Mouse (Mus musculus) ES-CJ7 (cell line): ENCODE measurements around the gene Vstm2l.
A peak's percentile ranks its signal among the peaks of the same experiment; 100 is the strongest.

ENCODE experiments used
- DNase-seq: peaks from one replicate; pipeline ENCODE4 v3.0.0; 2011; ENCODE audit warnings: low read depth, low spot score

The Vstm2l gene

DNA sequence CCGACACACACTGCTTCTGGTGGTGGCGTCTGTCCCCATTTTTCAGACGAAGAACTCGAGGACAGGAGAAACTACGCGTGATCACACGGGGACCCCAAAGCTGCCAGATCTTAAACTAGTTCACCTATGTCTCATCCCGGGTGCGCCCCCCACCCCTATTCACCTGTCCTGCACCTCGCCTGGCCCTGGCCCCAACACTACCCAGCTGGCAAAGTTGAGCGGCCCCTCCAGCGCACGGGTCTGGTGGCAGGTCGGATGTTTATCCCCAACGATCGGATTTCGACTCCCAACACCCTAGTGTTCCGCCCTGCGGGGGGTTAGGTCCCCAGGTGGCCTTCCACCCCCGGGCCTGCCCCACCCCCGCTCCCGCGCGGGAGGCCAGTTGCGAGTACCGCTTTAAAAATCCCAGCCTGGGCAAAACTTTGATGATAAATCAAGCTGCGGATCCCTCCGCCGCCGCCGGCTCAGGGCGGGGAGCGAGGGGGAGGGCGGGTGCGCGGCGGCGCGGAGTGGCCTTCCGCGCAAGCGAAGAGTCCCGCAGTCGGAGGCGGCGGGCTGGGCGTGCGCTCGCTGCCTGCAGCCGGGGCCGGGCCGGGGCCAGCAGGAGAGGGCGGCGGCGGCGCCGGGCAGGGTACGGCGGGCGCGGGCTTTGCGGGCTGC, at the start of gene Vstm2l:
Gene Vstm2l (plus strand): TSS at position 549 of the 660 bp plus-strand sequence.
- peak; percentile 58 for DNase-seq

DNA sequence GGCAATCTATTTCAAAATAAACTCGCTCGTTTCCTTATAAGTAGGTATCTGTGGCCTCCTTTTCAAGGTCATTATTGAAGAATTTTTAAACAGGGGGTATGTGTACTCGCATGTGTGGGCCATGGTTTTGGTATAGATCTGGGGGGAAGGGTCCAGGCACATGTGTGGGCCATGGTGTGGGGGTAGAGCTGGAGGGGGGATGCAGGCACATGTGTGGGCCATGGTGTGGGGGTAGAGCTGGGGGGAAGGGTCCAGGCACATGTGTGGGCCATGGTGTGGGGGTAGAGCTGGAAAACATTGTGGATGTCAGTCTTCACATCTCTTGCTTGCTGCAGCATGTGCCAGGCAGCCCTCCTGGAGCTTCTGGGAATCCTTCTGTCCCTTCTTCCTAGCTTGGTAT, 47.3 kb upstream of the Vstm2l start:
- no peak for DNase-seq

DNA sequence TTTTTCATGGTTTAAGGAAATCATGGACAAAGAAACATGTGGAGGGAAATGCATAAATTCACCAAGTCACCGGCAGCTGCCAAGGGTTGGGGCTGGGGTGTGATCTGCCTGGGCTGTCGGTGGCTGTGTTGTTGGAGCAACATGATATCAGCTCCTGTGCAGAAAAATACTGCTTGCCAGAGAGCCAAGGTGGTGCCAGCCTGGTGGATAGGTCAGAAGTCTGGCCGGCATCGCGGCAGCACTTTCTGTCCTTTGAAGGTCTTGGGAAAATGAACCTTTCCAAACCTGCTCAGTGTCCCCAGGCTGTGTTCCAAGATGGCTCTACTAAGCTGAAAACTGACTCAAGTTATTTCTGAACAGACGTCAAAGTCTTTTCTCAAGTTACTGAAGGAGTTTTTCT, 44.2 kb upstream of the Vstm2l start:
- no peak for DNase-seq

DNA sequence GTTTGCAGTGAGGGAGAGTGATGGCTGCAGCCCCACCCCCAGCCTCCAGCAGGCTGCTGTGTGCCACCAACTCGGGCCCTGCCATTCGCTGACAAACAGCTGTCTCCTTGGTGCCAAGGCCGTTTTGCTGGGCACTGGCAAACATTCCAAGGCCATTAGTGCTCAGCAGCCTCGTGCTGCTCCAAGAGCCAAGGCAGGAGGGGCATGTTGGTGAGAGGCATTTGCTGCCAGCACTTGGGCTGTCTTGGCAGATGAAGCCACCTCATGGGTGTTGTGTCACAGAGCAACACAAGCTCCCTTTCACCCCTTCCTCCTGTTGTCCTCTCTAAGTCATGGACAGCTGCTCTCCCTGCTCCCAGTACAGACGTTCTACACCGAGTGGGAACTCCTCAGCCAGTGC, 41.2 kb upstream of the Vstm2l start:
- DNase-seq, result no peak

DNA sequence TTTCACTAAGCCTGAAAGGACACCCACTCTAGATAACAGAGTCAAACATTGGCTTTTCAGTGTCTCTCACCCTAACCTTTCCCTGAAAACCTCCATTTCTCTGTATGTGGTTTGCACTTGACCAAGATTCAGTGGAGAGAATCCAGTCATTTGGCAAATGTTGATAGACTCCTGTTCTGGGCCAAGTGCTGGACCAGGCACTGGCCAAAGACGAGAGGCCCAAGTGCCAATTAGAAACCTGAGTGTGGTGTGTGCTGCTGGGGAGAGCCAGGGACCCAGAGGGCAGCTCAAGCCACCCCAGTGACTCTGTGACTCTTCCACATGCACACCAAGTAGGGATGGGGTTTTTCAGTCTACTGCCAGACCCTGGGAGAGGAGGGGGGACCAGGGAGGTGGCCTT, 40.8 kb upstream of the Vstm2l start:
- no peak for DNase-seq

DNA sequence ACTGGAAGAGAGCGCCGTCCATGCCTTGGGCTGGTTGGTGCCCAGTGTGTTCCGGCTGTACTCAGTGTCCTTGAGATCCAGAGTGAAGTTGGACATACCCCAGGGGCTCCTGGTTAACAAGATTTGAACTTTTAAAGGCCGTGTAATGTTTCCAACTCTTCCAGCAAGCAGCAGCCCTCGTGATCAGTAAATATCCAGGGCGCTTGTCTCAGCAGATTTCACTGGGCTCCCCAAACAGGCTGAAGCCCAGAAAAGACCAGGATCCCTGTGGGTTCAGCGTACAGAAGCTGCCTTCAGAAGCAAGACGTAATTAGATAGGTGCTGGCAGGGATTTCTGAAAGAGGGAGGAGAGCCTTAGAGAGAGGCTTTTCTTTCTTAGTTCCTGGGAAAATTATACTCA, 39.3 kb upstream of the Vstm2l start:
- no peak for DNase-seq

DNA sequence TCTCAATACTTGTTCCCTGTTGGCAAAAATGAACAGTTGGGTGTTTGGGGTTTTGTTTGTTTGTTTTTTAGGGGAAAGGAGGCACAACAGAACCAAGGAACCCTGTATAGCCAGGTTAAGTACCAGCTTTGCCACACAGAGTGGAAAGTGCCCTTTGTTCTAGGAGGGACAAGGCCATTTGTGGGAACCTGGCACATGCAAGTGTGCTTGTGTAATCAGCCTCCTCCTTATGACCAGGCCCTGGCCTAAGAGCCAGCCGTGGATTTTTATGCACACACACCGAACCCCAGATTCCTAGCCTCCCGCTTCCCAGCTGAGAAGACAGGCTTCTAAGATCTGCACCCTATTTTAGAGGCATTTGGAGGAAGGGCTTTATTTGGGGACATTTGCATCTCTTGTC, 37.1 kb upstream of the Vstm2l start:
- DNase-seq, result no peak

DNA sequence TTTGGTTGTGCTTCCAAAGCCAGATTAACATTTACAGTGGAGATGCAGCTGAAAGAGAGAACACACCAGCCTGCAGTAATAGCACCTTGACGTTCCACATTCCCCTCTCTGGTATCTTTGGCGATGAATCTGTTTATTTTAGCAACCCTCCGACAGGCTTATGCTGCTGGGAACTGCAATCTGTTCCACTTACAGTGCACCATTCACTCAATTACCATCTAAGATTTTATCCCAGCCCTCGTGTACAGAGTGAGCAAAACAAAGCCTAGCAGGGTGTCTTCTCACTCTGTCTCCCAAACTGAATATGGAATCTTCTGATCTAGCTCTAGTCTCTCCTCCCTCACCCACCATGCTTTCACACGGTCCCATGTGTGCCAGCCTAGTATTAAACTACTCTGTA, 36.5 kb upstream of the Vstm2l start:
- DNase-seq, result no peak

DNA sequence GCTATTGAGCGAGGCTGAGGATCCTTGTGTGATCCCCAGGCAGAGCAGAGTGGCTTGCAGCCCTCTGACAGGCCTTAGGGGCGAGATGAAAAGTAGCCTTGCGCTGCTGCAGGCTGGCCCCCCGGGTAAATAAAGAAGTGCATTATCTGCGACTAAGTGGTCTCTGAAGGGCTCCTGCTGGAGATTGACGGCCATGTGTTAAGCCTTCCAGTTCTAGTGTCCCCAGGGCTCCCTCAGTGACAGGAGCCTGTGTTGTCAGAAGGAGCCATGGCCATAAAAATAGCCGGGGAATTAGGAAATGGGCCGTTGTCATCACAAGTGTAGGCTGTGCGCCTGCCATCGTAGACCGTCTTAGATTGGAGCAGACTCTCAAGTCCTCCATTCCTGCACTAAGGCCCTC, 32.5 kb upstream of the Vstm2l start:
- no peak for DNase-seq

DNA sequence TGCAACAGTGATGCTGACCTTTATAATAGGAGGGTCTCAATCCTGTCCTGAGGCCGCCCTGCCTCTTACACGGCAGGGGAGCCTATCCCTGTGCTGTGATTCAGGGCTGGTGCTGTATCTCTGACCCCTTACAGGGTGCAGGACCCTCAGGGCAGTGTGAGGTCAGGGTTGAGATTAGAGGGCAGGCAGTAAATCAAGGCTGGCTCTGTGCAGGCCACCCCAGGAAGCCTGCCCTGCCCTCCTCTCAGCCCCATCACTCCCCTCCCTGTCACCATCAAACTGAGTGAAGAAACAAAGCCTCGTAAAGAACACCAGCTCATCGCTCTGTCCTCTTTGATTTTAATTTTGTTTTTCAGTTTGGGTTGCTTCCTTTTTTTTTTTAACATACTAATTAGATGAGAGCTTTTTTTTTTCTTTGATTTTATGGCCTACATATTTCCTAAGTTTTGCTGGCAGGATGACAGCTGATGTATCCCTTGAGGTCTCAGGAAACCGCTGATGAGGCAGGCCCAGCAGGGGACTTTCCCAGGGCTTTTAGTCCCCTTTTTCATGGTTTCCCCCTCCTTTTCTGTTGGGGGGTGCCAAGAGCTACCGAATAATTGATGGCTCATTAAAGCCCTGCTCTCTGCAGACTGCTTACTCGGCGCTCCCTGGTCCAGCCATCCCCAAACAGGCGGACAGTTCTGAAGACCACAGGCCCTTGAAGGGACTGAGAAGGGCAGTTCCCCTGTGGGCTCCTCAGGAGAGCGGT, 27.0 kb upstream of the Vstm2l start:
- DNase-seq, result no peak

DNA sequence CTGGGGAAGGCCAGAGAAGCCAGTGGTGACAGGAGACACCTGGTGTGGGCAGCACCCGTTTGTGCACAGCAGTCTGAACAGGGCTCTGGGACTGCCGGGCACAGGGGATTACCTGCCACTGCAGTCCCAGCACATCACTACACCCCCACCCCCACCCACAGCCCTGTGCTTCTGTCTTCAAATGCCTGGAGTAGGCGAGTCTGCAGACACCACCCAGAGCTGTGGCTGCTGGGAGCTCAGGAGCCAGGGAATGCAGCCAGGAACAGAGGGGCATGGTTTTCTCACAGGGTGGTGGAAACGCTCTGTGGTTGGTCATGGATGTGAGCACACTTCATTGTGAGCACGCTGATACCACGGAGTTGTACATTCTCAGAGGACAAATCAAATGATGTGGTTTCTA, 23.3 kb upstream of the Vstm2l start:
- no peak for DNase-seq

DNA sequence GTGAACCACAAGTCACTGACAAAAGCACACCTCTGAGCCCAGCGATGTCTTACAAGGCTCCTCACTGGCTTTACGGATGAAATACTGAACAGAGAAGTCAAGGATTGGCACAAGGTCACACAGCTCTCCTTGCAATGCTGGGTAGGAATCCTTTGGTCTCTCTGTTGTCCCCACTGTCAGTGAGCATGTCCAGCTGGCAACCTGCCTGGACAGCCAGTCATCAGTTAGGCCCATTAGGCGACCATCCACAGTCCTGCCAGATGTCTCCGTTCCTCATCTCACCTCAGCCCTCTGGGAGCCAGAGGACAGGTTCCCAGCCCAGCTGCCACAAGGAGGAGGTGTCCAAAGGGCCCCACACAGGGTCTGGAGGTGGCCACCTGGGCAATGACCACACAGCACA, 17.3 kb upstream of the Vstm2l start:
- no peak for DNase-seq

DNA sequence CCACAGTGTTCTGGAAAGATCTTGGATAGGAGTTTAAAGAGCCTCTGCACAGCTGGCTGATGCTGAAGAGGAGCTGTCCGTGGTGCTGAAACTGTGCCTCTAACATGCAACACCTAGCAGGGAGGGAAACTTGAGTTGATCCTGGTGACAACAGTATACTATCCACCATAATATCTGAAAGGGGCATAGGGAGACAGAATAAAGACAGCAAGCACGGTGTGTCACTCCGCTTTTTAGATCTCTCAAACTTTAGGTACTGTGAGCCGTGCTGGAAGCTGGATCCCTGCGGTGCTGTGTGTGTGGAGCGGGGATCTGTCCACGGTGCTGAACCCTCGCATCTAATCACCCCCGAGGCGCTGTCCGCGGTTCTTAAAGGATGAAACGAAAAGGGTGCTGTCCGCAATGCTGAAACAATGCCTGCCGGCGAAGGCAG, 1.2 kb upstream of the Vstm2l start:
- peak; percentile 88 for DNase-seq

DNA sequence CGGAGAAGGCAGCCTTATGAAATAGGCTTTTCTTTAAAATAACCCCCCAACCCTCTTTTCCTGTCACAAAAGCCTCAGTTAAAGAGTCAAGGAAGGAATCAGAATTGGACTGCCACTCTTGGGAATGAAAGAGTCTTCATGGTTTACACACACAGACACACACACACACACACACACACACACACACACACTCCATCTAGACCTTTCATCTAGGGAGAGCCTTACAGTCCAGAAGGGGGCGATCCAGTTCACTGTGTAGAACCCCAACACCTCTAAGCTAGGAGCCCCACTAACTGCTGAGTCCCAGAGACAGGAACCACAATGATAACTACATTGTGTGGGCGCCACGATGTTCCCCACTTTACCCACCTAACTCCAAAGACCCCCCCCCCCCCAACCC, 748 bp upstream of the Vstm2l start:
- peak; percentile 55 for DNase-seq

DNA sequence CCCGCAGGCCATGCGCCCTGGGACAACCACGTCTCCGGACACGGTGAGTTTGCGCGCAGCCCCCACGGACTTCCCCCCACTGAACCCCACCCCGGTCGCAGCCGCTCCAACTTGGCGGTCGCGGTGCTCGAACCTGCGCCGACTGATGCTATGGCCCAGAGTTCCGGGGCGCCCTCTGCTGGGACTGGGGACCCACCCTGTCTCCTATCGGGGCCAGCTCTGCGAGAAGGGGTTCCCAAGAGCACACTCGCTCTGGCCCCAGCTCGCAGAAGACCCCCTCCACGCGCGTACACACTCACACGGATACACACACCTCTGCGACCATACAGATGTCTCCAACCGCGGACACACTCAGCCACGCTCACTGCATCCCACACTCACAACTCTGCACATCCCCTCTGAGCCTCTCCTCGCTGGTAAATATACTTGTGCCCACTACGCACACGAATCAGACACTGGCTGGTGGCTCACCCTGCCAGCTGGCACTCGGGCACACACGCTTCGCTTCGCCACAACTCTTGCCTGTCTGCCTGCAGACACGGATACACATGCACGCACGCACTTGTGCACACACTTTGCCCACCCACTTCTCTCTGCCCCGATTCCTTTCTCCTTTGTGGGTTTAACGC, 550 bp downstream of the Vstm2l start:
- DNase-seq, result no peak

DNA sequence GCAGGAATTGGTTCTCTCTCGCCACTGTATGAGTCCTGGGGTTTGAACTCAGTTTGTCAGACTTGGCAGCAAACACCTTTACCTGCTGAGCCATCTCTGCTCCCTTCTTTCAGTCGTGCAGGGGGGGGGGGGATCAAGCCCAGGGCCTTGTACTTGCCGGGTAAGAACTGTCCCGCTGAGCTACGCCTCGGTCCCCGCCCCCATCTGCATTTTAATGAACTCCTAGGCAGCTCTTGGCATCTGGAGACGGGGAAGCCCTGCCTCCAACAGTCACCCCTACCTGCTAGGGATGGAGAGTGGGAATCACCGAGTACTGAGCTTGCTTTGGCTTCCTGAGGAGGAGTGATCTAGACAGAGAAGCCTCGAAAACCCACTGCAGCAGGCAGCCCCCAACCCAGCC, 4.1 kb downstream of the Vstm2l start:
- peak; percentile 78 for DNase-seq

DNA sequence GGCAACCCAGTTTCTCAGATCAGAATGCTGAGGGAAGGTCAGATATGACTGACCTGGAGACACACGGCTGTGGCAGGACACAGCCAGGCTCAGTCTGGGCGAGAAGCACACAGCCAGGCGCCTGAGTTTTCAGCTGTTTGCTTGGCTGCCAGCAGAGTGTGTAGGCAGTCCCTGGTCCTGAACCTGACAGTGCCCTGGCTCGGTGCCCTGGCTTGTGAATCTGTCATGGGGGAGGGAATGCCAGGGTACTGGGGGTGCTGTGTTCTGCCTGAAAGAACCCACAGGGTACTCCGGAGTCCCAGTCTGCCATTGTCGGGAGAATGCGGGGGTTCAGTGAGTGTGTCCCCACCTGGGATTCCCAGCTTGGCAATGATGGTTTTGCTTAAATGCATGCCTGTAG, 7.1 kb downstream of the Vstm2l start:
- no peak for DNase-seq

DNA sequence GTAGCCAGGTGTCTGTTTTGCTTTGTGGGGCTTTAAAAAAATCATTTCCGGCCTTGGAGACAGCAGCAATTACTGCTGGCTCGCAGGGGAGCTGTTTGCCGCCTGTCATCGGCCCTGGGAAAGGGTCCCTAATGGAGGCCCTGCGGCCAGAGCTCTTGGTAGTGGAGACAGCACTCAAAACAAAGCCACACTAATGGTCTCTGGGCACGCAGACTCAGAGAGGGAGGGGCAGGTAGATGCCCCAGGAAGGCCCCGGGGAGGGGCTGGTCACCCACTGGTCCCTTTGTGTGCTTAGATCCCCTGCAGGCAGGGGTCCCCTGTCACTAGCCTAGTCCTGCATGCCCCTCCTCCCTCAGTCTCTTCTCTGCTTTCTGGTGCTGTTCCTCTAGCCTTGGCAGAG, 9.0 kb downstream of the Vstm2l start:
- no peak for DNase-seq

DNA sequence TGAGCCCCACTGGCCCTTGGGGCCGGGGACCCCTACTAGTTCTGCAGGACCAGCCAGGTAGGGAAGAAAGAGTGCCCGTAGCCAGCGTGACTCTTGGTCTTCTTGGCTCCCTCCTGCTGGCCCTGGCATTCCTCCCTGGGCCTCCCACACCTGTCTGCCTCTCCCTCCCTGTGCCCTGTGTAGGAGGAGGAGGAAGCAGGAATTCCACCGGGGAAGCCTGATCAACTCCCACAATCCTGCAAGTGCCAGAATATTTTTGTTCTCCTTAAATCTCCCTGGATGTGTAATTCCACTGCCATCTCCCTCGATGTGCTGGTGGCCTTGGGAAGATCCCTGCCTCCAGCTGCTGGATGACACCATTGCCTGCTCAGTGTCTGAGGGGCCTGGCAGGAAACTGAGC, 10.1 kb downstream of the Vstm2l start:
- DNase-seq, result no peak

DNA sequence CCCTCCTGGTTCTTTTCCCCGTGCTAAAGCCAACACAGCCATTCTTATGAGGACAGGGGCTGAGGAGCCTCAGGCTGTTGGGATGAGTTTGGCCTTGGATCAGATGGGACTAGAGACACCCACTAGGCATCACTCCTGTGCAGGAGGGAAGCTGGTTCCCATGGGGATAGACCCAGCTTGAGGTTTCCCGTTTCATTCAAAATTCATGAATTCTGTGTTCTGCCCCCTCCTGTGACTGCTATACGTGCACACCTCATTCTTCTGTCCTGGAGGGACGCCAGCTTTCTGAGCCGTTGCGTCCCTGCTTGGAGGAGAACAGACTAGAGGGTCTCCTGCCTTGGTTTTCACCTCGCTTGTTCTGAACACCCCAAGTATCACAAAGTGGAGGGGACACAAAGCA, 12.0 kb downstream of the Vstm2l start:
- no peak for DNase-seq

DNA sequence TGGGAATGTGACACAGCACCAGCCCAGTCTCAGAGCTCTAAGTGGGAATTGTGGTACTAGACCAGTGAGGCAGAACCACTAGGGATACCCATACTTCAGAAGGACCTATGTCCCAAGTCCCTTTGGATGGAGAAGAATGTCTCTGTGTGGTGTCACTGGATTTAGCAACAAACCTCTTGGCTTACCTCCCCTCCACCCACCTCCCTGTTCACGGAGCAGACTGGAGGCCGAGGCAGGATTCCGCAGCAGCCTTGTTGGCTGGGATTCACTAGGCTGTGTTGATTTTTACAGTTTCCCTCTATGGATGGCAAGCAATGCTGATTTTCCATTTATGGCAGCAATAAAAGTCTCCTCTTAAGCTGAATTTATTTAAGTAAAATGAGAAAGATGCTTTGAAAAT, 12.5 kb downstream of the Vstm2l start:
- no peak for DNase-seq

DNA sequence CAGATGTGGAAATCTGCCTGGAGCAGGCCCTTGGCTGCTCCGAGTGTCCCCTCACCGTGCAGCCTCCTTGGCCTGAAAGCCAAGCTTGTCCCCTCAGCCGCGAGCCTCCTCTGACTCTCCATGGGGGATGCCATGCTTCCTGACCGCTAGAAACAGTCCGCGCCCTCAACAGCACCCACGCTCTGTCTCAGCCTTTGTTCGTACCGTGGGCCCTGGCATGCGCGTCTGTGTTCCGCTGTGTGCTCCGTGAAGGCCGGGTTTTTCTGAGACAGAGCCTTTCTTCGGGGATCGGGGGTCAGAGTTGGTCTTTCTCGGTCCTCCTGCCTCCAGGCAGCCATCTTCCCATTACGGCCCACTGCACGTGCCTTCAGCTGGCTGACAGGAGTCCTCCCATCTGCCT, 12.9 kb downstream of the Vstm2l start:
- no peak for DNase-seq

DNA sequence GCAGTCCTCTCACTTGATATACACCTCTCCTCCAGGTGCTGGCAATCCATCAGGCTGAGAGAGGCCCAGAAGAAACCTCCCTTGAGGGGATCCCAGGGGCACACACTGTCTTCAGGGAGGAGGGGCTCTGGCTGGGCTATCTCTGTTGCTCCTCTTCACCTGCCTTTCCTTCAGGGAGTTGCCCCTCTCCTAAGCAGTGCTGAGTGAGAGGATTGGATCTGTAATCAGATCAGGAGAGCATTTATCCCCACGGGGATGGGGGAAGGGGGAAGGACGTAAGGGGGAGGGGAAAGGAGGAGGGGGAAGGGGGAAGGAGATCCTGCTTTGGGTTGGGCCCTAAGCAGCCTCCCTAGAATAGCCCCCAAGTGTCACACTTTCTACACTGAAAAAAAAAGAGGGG, 13.4 kb downstream of the Vstm2l start:
- peak; percentile 55 for DNase-seq
